Mouse (Mus musculus) kidney, adult 11 months (tissue): ENCODE measurements around the gene Rpl23a.

Experiments
- DNase-seq: peaks from one replicate; pipeline ENCODE4 v3.0.0; 2022

Rpl23a gene

GRCm38 (mm10) chr11:78166161-78166560 is 17.2 kb downstream of the Rpl23a start:
- no peak for DNase-seq

- peak; percentile 85 for DNase-seq
Observed at GRCm38 (mm10) chr11:78165761-78166109, 17.6 kb downstream of the Rpl23a start.

- DNase-seq = peak; percentile 73
Observed at GRCm38 (mm10) chr11:78164924-78165760, 18.2 kb downstream of the Rpl23a start, which contains the start of gene Traf4. Traf4 (minus strand) TSS chr11:78165589.

GRCm38 (mm10) chr11:78164604-78164923 is 18.8 kb downstream of the Rpl23a start:
- DNase-seq = no peak

GRCm38 (mm10) chr11:78163681-78164603 is 19.4 kb downstream of the Rpl23a start:
- peak; percentile 78 for DNase-seq

- no peak for DNase-seq
Observed at GRCm38 (mm10) chr11:78163045-78163444, 20.3 kb downstream of the Rpl23a start.

GRCm38 (mm10) chr11:78162504-78162903 is 20.9 kb downstream of the Rpl23a start:
- DNase-seq = peak; percentile 66

GRCm38 (mm10) chr11:78161968-78162367 is 21.4 kb downstream of the Rpl23a start:
- DNase-seq = no peak

GRCm38 (mm10) chr11:78161169-78161568 is 22.2 kb downstream of the Rpl23a start:
- no peak for DNase-seq

GRCm38 (mm10) chr11:78160675-78161074 is 22.7 kb downstream of the Rpl23a start:
- no peak for DNase-seq

- no peak for DNase-seq
Observed at GRCm38 (mm10) chr11:78160171-78160570, 23.2 kb downstream of the Rpl23a start.

- no peak for DNase-seq
Observed at GRCm38 (mm10) chr11:78159557-78159956, 23.8 kb downstream of the Rpl23a start.

GRCm38 (mm10) chr11:78159096-78159495 is 24.3 kb downstream of the Rpl23a start:
- peak; percentile 85 for DNase-seq

- DNase-seq = no peak
Observed at GRCm38 (mm10) chr11:78156156-78156699, 27.2 kb downstream of the Rpl23a start.

- DNase-seq = no peak
Observed at GRCm38 (mm10) chr11:78155674-78156073, 27.7 kb downstream of the Rpl23a start.

GRCm38 (mm10) chr11:78153778-78154177 is 29.6 kb downstream of the Rpl23a start:
- DNase-seq = no peak

- peak; percentile 39 for DNase-seq
Observed at GRCm38 (mm10) chr11:78152299-78153231, 30.8 kb downstream of the Rpl23a start.

GRCm38 (mm10) chr11:78151161-78151560 is 32.2 kb downstream of the Rpl23a start:
- no peak for DNase-seq

- DNase-seq = no peak
Observed at GRCm38 (mm10) chr11:78146707-78147543, 36.5 kb downstream of the Rpl23a start.

- no peak for DNase-seq
Observed at GRCm38 (mm10) chr11:78146168-78146567, 37.2 kb downstream of the Rpl23a start.

- no peak for DNase-seq
Observed at GRCm38 (mm10) chr11:78143520-78143919, 39.9 kb downstream of the Rpl23a start.
